Mouse (Mus musculus): ENCODE measurements at regions not wholly inside any gene's neighbourhood (a gene's known extent, or its start where the extent isn't known, plus 50 kb on each side); places are given as distances from the start of the nearest gene placed in this dataset.

DNA sequence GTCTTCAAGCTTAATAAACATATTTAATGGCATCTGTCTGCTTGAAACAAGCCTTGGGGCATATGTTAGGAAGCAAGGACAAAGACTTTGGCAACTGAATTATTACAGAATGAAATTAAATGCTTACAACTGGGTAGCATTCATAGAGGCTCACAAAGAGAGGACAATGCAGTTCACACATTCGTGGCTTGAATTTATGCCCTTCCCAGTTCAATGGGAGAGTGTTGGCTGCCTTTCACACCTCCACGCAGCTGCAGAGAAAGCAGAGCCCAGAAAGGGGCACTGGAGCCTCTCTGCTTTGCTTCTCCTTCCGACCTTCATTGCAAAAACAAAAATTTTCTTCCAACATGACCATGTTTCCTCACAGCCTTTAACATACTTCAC lies 800.3 kb downstream of the Tmem182 start:
- no peak for TF ChIP-seq EP300 (IDR thresholded peaks at IDR 0.05; ENCODE audit: low read depth)
- no peak for TF ChIP-seq CTCF (IDR thresholded peaks at IDR 0.05; ENCODE audit: low read depth)

Data from heart, postnatal 0 days (tissue).